Mouse (Mus musculus) CH12.LX (cell line): ENCODE data around the gene Olfr623. TPM values are rescaled to one million over a fixed set of nuclear protein-coding genes. Genes with fewer than 3 reads are reported as not detected.

Source experiments
- DNase-seq: peaks from one replicate; pipeline ENCODE4 v3.0.0-alpha.2; 2013; ENCODE audit errors: extremely low read depth
- H3K27ac ChIP-seq: 2 replicates; pipeline ENCODE4 v1.5.1; 2012; ENCODE audit warnings: low read depth, mild to moderate bottlenecking, control low read depth, moderate library complexity; ENCODE audit not compliant: insufficient read depth
- H3K27me3 ChIP-seq: replicated peaks from 2 replicates; pipeline ENCODE3; 2012; ENCODE audit warnings: inconsistent platforms
- H3K36me3 ChIP-seq, 2 experiments: replicated peaks in 1 of 2; 2 replicates each; pipeline versions ENCODE3 to v1.6.1; 2012; ENCODE audit warnings: inconsistent platforms in 1 of 2, low read length in 1 of 2, mild to moderate bottlenecking in 1 of 2, mixed read lengths in 1 of 2, moderate library complexity in 1 of 2; ENCODE audit not compliant: control insufficient read depth in 1 of 2, insufficient read depth in 1 of 2
- H3K4me1 ChIP-seq, 2 experiments: 2 replicates each; pipeline ENCODE4 v1.6.1; 2012; ENCODE audit warnings: inconsistent platforms in 1 of 2, moderate library complexity in 1 of 2; ENCODE audit not compliant: insufficient read depth in 2 of 2, control insufficient read depth in 1 of 2
- H3K4me2 ChIP-seq: 2 replicates; pipeline ENCODE4 v1.6.1; 2012; ENCODE audit warnings: low read depth, mild to moderate bottlenecking, control low read depth; ENCODE audit not compliant: poor library complexity, insufficient read depth, severe bottlenecking
- H3K4me3 ChIP-seq, 3 experiments: fragments of 150-350 bp in 1 of 3; sonication (generic) in 1 of 3; replicated peaks in 1 of 3; 2 replicates each; pipeline versions ENCODE3 to v1.5.1; 2011 to 2012; ENCODE audit warnings: low read depth in 2 of 3, low read length in 2 of 3, mild to moderate bottlenecking in 2 of 3, moderate library complexity in 2 of 3, control low read depth in 1 of 3, improper control_type of control experiment in 1 of 3, inconsistent platforms in 1 of 3, mixed read lengths in 1 of 3; ENCODE audit not compliant: poor library complexity in 1 of 3
- H3K79me2 ChIP-seq: replicated peaks from 2 replicates; pipeline ENCODE4 v1.6.1; 2012; ENCODE audit warnings: mild to moderate bottlenecking, moderate library complexity; ENCODE audit not compliant: control insufficient read depth, poor library complexity, insufficient read depth, severe bottlenecking; ENCODE audit errors: extremely low read depth
- H3K9ac ChIP-seq: 2 replicates; pipeline ENCODE4 v1.6.1; 2012; ENCODE audit warnings: low read depth, mild to moderate bottlenecking, control low read depth, moderate library complexity; ENCODE audit not compliant: insufficient read depth
- H3K9me3 ChIP-seq: replicated peaks from 2 replicates; pipeline ENCODE3; 2012; ENCODE audit warnings: low read length, inconsistent platforms, mixed read lengths
- BHLHE40 ChIP-seq: IDR thresholded peaks from 2 replicates; pipeline ENCODE4 v1.6.1; 2011; ENCODE audit warnings: mild to moderate bottlenecking, low read depth, low read length, improper control_type of control experiment
- CHD1 ChIP-seq: IDR thresholded peaks from 2 replicates; pipeline ENCODE4 v1.6.1; 2012; ENCODE audit warnings: low read depth, low read length, improper control_type of control experiment, inconsistent platforms
- CHD2 ChIP-seq: IDR thresholded peaks from 2 replicates; pipeline ENCODE4 v1.6.1; 2011; ENCODE audit warnings: low read length, improper control_type of control experiment
- CTCF ChIP-seq, 2 experiments: IDR thresholded peaks in 1 of 2; conservative IDR thresholded peaks in 1 of 2; 2 replicates each; pipeline ENCODE4 v1.5.1; 2011 to 2012; ENCODE audit warnings: low read depth in 2 of 2, low read length in 2 of 2, improper control_type of control experiment in 1 of 2, inconsistent platforms in 1 of 2, mild to moderate bottlenecking in 1 of 2, moderate library complexity in 1 of 2
- E2F4 ChIP-seq: IDR thresholded peaks from 2 replicates; pipeline ENCODE4 v1.6.1; 2011; ENCODE audit warnings: low read depth, low read length, improper control_type of control experiment; ENCODE audit not compliant: insufficient replicate concordance
- ETS1 ChIP-seq: conservative IDR thresholded peaks from 2 replicates; pipeline ENCODE4 v1.6.1; 2012; ENCODE audit warnings: low read depth, mild to moderate bottlenecking, inconsistent platforms, low read length, improper control_type of control experiment, moderate library complexity
- HCFC1 ChIP-seq: IDR thresholded peaks from 2 replicates; pipeline ENCODE4 v1.6.1; 2012; ENCODE audit warnings: low read depth, mild to moderate bottlenecking, inconsistent platforms, low read length, improper control_type of control experiment
- MEF2A ChIP-seq: IDR thresholded peaks from 2 replicates; pipeline ENCODE4 v1.6.1; 2014; ENCODE audit warnings: low read depth, mild to moderate bottlenecking, inconsistent platforms, low read length, improper control_type of control experiment, borderline replicate concordance
- NELFE ChIP-seq: IDR thresholded peaks from 2 replicates; pipeline ENCODE4 v1.6.1; 2011; ENCODE audit warnings: low read depth, low read length, improper control_type of control experiment
- NRF1 ChIP-seq: IDR thresholded peaks from 2 replicates; pipeline ENCODE4 v1.6.1; 2014; ENCODE audit warnings: low read depth, mild to moderate bottlenecking, inconsistent platforms, low read length, improper control_type of control experiment, moderate library complexity
- SIN3A ChIP-seq: IDR thresholded peaks from 2 replicates; pipeline ENCODE4 v1.6.1; 2012; ENCODE audit warnings: low read length, improper control_type of control experiment, inconsistent platforms
- SMC3 ChIP-seq: IDR thresholded peaks from 2 replicates; pipeline ENCODE4 v1.6.1; 2011; ENCODE audit warnings: low read depth, low read length, improper control_type of control experiment
- TBP ChIP-seq: conservative IDR thresholded peaks from 2 replicates; pipeline ENCODE4 v1.6.1; 2011; ENCODE audit warnings: low read depth, low read length, improper control_type of control experiment
- TCF12 ChIP-seq: IDR thresholded peaks from 2 replicates; pipeline ENCODE4 v1.6.1; 2014; ENCODE audit warnings: low read depth, mild to moderate bottlenecking, inconsistent platforms, low read length, improper control_type of control experiment
- ZMIZ1 ChIP-seq: IDR thresholded peaks from 2 replicates; pipeline ENCODE4 v1.6.1; 2012; ENCODE audit warnings: low read depth, mild to moderate bottlenecking, inconsistent platforms, low read length, improper control_type of control experiment
- ZNF384 ChIP-seq: IDR thresholded peaks from 2 replicates; pipeline ENCODE4 v1.6.1; 2012; ENCODE audit warnings: low read depth, low read length, improper control_type of control experiment, inconsistent platforms
- dilution Hi-C: fragments of 300-500 bp; cut with MboI; formaldehyde crosslinking; loops from 2 replicates; pipeline ENCODE4 v1.14.3; 2020; ENCODE audit warnings: low sequenced_read_pairs; ENCODE audit not compliant: extremely low pct_unique_long_range_greater_than_20kb, extremely low pct_ligation_motif_present
- in situ Hi-C: fragments of 300-500 bp; cut with MboI; formaldehyde crosslinking; loops from 3 replicates; pipeline ENCODE4 v1.14.3; 2019; ENCODE audit warnings: low sequenced_read_pairs, low pct_ligation_motif_present, low pct_unique_long_range_greater_than_20kb, mixed read lengths
- polyA plus RNA-seq: library from polyadenylated mRNA; unstranded; fragments of >175 nt; gene quantifications from 2 replicates; pipeline ENCODE4 v1.2.1, GENCODE M21; 2012; ENCODE audit warnings: low read depth; ENCODE audit not compliant: insufficient read length
- total RNA-seq, 2 experiments: library from RNA; depleted of rRNA; stranded (reverse); fragments of 300-350 nt in 1 of 2; fragments of >200 nt in 1 of 2; gene quantifications; 2 replicates each; pipeline ENCODE4 v1.2.3; 2012 to 2014

Olfr623 gene
- total and polyA plus RNA-seq, 3 experiments = not detected

DNA sequence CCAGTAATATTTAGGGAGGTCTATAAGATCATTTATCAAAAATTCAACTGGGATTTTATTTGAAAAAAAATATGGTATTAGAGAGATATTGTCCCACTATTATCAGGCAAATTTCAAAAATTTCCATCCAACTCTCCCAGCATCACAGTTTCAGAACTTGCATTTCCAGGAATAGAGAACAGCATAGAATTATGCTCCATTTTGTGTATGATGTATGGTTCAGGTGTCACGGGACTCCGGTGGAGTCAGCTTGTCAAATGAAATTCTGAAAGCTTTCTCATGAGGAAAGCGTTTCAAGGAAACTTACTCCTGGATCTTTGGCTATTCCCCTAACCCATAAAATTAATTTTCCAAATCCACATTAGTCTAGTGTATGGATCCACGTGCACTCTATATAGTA lies 19.4 kb downstream of the Olfr623 start:
- Histone ChIP-seq H3K27me3 (peaks cover 3% of the 10 kb centered on the region), H3K36me3 (no peaks in the 10 kb centered on the region), H3K9me3 (no peaks in the 10 kb centered on the region), H3K4me1 (no peaks in the 10 kb centered on the region), H3K27ac (no peak overlapping the region), H3K79me2 (no peaks in the 10 kb centered on the region), H3K4me2 (no peak overlapping the region), H3K9ac (no peak overlapping the region), H3K4me3 (no peak overlapping the region)
- dilution Hi-C loops (no loop called here), in situ Hi-C loops (no loop called here)
- TF ChIP-seq ZNF384 (no peak), NRF1 (no peak), HCFC1 (no peak), NELFE (no peak), CHD1 (no peak), ETS1 (no peak), MEF2A (no peak), TBP (no peak), TCF12 (no peak), CHD2 (no peak), SIN3A (no peak), ZMIZ1 (no peak), SMC3 (no peak), CTCF (conservative IDR thresholded peaks at IDR 0.05 in 1 of 2, IDR thresholded peaks at IDR 0.05 in 1 of 2; ENCODE audit: low read depth in 2 of 2, low read length in 2 of 2) (no peak)
- no peak for DNase-seq

DNA sequence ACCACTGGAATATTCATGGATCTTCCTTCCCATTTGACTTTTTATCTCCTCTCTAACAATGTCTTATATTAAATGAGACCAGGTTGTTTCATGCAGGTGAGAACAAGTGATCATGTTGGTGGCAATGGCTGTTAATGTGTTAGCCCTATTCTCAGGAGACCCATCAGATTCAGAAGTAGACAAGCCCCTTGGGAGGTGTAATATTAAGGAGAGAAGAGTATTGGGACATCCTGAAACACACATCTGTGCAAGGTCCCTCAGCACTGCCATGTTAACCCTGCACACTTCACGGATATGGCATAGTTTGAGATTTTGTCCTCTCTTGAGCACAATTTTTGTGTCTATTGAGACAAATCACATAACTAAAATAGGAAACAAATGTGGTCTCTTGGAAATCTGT lies 20.9 kb downstream of the Olfr623 start, which contains the start of gene Olfr622:
TSS of gene Olfr622 (minus strand) at position 101 of the 400 bp plus-strand sequence.
- H3K4me1 ChIP-seq = no peaks in the 10 kb centered on the region
- H3K27me3 ChIP-seq = peaks cover 3% of the 10 kb centered on the region
- dilution Hi-C loops (no loop called here), in situ Hi-C loops (no loop called here)
- H3K4me3 ChIP-seq = no peak within 1 kb of the TSS
- no peak within 1 kb of the TSS for H3K4me2 ChIP-seq
- no peaks in the 10 kb centered on the region for H3K36me3 ChIP-seq
- no peaks in the 10 kb centered on the region for H3K79me2 ChIP-seq
- H3K27ac ChIP-seq = no peak within 1 kb of the TSS
- no peak for DNase-seq
- no peak within 1 kb of the TSS for H3K9ac ChIP-seq
- no peaks in the 10 kb centered on the region for H3K9me3 ChIP-seq
- TF ChIP-seq CTCF (conservative IDR thresholded peaks at IDR 0.05 in 1 of 2, IDR thresholded peaks at IDR 0.05 in 1 of 2; ENCODE audit: low read depth in 2 of 2, low read length in 2 of 2) (no peak), BHLHE40 (no peak), E2F4 (no peak), ZMIZ1 (no peak), TBP (no peak)
